Mouse (Mus musculus): ENCODE data around the gene Olfr1247.
"Not testable (repeated sequence)": the region's sequence is repeated elsewhere in the genome, so short reads cannot be mapped to it uniquely, and the experiment has no call there.

Gene Olfr1247

GRCm38 (mm10) chr2:89614030-89614429 is at the start of gene Olfr1247:
Gene Olfr1247, minus strand, starts transcription at chr2:89614130.
- no peak for DNase-seq

GRCm38 (mm10) chr2:89661367-89661766 is 47.4 kb upstream of the Olfr1247 start, which contains the start of gene Olfr1250:
Gene Olfr1250, minus strand, starts transcription at chr2:89661467.
- no peak for DNase-seq

GRCm38 (mm10) chr2:89634883-89635282 is 21.0 kb upstream of the Olfr1247 start, which contains the start of gene Olfr1249:
Gene Olfr1249, minus strand, starts transcription at chr2:89634983.
- no peak for DNase-seq

GRCm38 (mm10) chr2:89618145-89618544 is 4.2 kb upstream of the Olfr1247 start, which contains the start of gene Olfr1248:
Gene Olfr1248, minus strand, starts transcription at chr2:89618245.
- not testable (repeated sequence) for DNase-seq

- DNase-seq = no peak
Observed at GRCm38 (mm10) chr2:89593057-89593456, 20.9 kb downstream of the Olfr1247 start, which contains the start of gene Olfr1246. Gene Olfr1246, minus strand, starts transcription at chr2:89593157.

- no peak for DNase-seq
Observed at GRCm38 (mm10) chr2:89578347-89578746, 35.6 kb downstream of the Olfr1247 start, which contains the start of gene Olfr1245. Gene Olfr1245, minus strand, starts transcription at chr2:89578447.

- not testable (repeated sequence) for DNase-seq
Observed at GRCm38 (mm10) chr2:89562706-89563105, 51.2 kb downstream of the Olfr1247 start.

Data from kidney, postnatal 10 days (tissue).